Mouse (Mus musculus): Measurements from ENCODE around the gene Rab37. TPM values are rescaled to one million over a fixed set of nuclear protein-coding genes. Genes with fewer than 3 reads are reported as not detected.

Rab37 gene
- total RNA-seq, 2 experiments from 2014 or later: 0.10 to 0.43 TPM

GRCm38 (mm10) chr11:115163568-115164150, 72.4 kb downstream of the Rab37 start:
- DNase-seq: no peak
- intact Hi-C loops (cut with DNase I): no loop called here

DNA sequence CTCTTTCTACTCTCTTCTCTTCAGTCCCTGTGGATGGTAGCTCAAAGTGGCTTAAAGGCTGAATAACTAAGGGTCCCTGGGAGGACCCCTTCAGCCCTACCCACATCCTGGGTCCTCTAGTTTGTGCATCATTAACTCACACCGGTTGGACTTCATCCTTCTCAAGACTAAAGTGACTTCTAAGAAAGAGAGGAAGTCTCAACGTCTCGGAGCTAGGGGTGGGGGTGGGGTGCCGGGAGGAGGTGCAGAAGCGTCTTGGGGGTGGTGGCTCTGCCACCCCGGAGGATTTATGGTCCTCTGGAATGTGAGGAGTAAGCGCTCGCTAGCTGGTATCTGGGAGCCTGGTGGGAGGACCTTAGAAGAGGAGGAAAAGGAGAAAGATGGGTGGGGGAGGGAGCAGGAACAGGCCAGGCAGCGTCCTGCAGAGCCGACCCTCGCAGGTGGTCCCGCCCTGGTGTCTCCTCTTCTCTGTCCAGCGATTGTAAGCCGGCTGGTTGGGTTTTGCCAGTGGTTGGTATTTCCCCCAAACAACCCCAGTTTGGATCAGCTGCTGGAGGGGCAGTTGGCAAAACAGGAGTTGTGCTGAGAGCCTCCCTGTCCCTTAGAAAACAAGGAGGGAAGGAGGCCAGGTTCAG, 73.2 kb downstream of the Rab37 start:
- intact Hi-C loops (cut with DNase I): no loop called here
- peak in 1 of 2 experiments; percentile 12 for DNase-seq

GRCm38 (mm10) chr11:115164976-115165374, 73.7 kb downstream of the Rab37 start:
- DNase-seq: peak in 1 of 2 experiments; percentile 15
- intact Hi-C loops (cut with DNase I): no loop called here

DNA sequence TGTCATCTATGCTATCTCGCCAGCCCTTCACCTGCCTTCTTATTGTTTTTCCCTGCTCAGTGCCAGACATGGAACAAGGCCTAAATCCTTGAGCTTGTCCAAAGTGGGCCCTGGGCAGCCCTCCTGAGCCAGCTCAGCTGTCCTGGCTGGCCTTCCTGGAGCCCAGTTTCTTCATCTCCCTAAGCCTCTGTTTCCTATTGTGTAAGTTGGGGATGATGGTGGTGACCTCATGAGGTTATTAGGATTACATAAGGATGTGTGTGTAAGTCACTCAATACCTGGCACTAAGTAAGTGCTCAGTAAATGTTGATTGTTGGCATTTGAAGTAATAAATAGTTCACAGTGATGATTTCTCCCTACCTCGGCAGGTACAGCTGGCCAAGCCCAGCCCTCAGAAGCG, 75.5 kb downstream of the Rab37 start:
- intact Hi-C loops (cut with DNase I): no loop called here
- DNase-seq: no peak

- intact Hi-C loops (cut with DNase I): no loop called here
Measured at GRCm38 (mm10) chr11:115167631-115168249, 76.5 kb downstream of the Rab37 start.

DNA sequence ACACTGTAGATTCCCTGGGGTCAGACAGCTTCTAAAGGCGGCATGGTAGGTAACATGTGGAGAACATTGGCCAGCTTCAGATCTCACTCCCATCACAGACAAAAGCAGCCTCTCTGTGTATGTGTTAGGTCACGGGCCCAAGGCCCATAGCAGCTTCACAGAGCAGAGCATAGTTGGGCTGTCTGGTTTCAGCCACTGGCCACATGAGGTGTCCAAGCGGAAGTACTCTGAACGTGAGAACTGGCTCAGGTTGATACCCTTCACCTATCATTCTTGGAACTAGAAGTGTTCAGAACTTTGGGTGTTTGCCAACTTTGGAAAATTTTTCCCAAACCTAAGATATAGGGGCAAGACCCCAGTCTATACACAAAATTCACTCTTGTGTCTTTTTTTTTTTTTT, 78.2 kb downstream of the Rab37 start:
- intact Hi-C loops (cut with DNase I): no loop called here
- DNase-seq: no peak

More at GRCm38 (mm10) chr11:115167631-115168249, 76.5 kb downstream of the Rab37 start:
- no peak for DNase-seq

DNA sequence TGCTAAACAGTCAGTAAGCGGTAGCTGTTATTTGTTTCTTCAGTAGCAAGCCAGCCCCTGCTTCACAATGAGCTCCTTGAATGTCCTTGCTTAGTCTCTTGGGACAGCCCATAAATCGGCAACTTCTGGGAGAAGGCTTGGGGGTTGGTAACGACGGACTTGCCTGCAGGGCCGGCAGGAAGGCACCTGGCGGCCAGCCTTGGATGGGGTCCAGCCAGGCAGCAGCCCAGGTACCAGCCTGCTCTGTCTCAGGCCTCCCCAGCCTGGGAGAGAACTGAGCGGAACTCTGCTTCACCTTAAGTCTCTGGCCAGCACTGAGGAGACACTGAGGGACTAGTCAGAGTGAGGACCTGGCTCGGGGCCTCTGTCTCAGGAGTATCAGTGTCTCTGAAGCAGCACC, 79.9 kb downstream of the Rab37 start:
- DNase-seq: no peak
- intact Hi-C loops (cut with DNase I): no loop called here

- DNase-seq: no peak
- intact Hi-C loops (cut with DNase I): no loop called here
Measured at GRCm38 (mm10) chr11:115172825-115173287, 81.6 kb downstream of the Rab37 start.

DNA sequence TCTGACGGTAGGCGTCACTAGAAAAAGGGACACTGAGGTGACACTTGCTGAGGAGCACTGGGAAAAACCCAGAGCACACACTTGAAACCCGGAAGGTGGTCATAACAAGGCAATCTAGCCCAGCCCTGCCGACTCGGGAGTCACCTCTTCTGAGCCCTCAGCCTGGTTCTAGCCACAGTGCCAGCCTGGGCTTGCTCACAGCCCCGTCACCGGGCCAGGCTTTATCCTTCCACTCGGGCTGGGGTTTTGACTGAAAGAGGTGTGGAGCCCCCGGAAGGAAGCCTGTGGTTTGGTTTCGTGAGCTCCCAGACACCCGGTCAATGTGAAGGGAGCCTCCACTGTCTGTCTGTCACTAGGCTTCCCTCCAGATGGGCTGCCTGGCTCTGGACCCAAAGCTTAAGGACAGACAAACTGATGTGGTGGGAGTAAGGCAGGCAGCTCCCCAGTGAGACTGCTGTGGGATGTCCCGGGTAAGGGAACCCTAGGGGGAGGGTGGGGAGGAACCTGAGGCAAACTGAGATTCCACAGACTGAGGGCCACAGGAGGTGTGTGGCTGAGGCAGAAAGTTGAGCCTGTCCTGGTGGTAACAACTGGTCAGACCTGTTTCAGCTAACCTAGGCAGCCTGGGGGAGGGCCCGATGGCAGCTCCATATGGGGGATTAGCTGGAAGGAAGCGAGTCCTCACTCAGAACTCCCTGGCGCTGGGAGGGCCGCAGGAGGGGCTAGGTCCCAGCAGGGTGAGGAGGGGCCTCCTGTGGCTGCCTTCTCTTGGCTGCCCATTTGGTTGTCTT, 82.5 kb downstream of the Rab37 start:
- no peak for DNase-seq
- intact Hi-C loops (cut with DNase I): no loop called here

- DNase-seq: no peak
- intact Hi-C loops (cut with DNase I): no loop called here
Measured at GRCm38 (mm10) chr11:115176399-115177190, 85.4 kb downstream of the Rab37 start.

- no peak for DNase-seq
- intact Hi-C loops (cut with DNase I): no loop called here
Measured at GRCm38 (mm10) chr11:115177559-115178195, 86.4 kb downstream of the Rab37 start.

DNA sequence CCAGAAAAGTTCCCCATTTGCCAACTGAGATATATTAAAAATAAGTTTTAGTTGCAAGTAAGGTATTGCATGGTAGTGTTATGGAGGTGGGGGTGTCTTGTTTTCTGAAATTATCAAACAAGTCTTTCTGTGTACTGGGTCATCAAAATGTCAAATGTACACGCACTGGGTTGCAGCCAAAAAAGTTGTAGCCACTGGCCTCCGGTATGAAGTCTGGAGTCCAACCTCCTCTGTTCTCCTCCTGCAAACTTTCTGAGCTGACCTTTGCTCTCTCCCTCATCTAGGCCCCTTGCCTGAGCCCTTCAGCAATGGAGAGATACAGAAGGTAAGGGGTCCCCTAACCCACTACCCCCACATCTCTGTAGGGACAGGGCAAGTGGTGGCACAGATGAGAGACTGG, 87.5 kb downstream of the Rab37 start:
- intact Hi-C loops (cut with DNase I): no loop called here
- DNase-seq: no peak

GRCm38 (mm10) chr11:115179191-115179590, 88.0 kb downstream of the Rab37 start:
- intact Hi-C loops (cut with DNase I): no loop called here
- no peak for DNase-seq

DNA sequence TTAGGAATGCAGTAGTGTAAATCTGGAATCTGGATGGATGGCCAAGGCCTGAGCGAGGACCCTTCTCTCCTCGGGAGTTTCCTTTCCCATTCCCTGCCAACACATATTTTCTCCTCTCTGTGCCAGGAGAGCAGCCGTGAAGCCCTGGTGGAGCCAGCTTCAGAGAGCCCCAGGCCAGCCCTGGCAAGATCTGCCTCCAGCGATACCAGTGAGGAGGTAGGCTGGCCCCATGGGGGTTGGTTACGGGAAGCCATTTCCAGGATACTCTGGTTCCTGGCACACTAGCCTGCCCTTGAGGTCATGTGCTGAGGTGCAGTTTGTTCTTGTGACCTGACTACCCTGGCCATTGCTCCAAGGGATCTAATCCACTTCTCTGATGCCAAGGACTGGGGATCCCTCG, 88.7 kb downstream of the Rab37 start:
- intact Hi-C loops (cut with DNase I): no loop called here
- DNase-seq: no peak

DNA sequence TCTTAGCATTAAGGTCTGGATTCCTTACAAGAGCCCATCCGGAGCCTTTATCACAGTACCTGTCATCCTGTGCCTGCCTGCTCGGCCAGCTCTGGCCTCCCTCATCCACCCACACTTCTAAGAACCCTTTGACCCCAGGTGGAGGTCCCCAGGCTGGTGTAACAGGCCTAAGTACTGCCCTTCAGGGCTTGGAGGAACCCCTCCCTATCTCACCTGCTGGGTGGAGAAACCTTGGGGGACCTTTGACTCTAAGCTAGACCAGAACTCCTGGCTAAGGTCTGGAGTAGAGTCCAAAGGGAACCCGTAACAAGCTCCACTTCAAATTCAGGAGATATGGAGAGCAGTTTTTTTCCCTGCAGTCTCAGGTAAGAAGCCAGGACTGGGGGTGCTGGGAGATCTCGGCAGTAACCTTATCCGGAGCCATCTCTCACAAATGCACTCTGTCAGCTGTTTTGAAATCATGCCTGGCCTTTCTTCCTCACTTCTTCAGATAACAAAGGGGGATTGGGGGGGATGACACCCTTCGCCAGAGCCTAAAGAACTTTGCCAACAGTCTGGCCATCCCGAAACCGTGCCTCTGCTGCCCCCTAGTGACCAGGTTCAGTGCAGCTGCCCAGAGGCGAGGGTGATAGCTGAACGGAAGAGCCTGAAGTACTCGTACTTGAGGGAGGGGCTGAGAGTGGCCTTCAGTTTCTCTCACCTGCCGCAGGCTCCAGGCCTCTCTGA, 90.8 kb downstream of the Rab37 start:
- intact Hi-C loops (cut with DNase I): loop anchor here (1.0 kb wide), 1 partner anchor 21 kb away; no protein-coding TSS in a partner anchor
- DNase-seq: peak; percentile 75 to 77

- DNase-seq: no peak
- intact Hi-C loops (cut with DNase I): no loop called here
Measured at GRCm38 (mm10) chr11:115184973-115185372, 93.7 kb downstream of the Rab37 start.

GRCm38 (mm10) chr11:115187224-115187639, 96.0 kb downstream of the Rab37 start, which contains the start of gene Tmem104:
Gene Tmem104 (plus strand): TSS chr11:115187487.
- intact Hi-C loops (cut with DNase I): no loop called here
- DNase-seq: peak; percentile 97 to 100

- intact Hi-C loops (cut with DNase I): no loop called here
Measured at GRCm38 (mm10) chr11:115187693-115188092, 96.5 kb downstream of the Rab37 start, which contains the start of gene Nat9. Gene Nat9 (minus strand): TSS chr11:115187859.

More at GRCm38 (mm10) chr11:115187693-115188092, 96.5 kb downstream of the Rab37 start, which contains the start of gene Nat9:
- DNase-seq: no peak

Measured in gastrocnemius, postnatal 36 days (tissue).